Mouse (Mus musculus): ENCODE results near the gene Pcsk6.
A peak's percentile ranks its signal among the peaks of the same experiment; 100 is the strongest.
"Not testable (repeated sequence)": the region's sequence is repeated elsewhere in the genome, so short reads cannot be mapped to it uniquely, and the experiment has no call there.

Gene Pcsk6

GRCm38 (mm10) chr7:65884928-65885327, 23.4 kb downstream of the Pcsk6 start:
- no peak for DNase-seq

- no peak for DNase-seq
Observed at GRCm38 (mm10) chr7:65885819-65886218, 24.3 kb downstream of the Pcsk6 start.

- DNase-seq, result no peak
Observed at GRCm38 (mm10) chr7:65891831-65892230, 30.3 kb downstream of the Pcsk6 start.

GRCm38 (mm10) chr7:65892264-65892828, 30.8 kb downstream of the Pcsk6 start:
- DNase-seq, result no peak

- DNase-seq, result no peak
Observed at GRCm38 (mm10) chr7:65893546-65893945, 32.0 kb downstream of the Pcsk6 start.

GRCm38 (mm10) chr7:65895262-65895661, 33.7 kb downstream of the Pcsk6 start:
- DNase-seq, result no peak

GRCm38 (mm10) chr7:65901231-65901630, 39.7 kb downstream of the Pcsk6 start:
- no peak for DNase-seq

- DNase-seq, result peak; percentile 38
Observed at GRCm38 (mm10) chr7:65902471-65903180, 41.1 kb downstream of the Pcsk6 start.

- no peak for DNase-seq
Observed at GRCm38 (mm10) chr7:65903456-65903855, 41.9 kb downstream of the Pcsk6 start.

- no peak for DNase-seq
Observed at GRCm38 (mm10) chr7:65906528-65907272, 45.2 kb downstream of the Pcsk6 start.

- no peak for DNase-seq
Observed at GRCm38 (mm10) chr7:65909343-65910127, 48.0 kb downstream of the Pcsk6 start.

- DNase-seq, result no peak
Observed at GRCm38 (mm10) chr7:65913088-65913610, 51.6 kb downstream of the Pcsk6 start.

GRCm38 (mm10) chr7:65914761-65915301, 53.3 kb downstream of the Pcsk6 start:
- no peak for DNase-seq

- DNase-seq, result no peak
Observed at GRCm38 (mm10) chr7:65915821-65916220, 54.3 kb downstream of the Pcsk6 start.

- DNase-seq, result no peak
Observed at GRCm38 (mm10) chr7:65916566-65916965, 55.0 kb downstream of the Pcsk6 start.

GRCm38 (mm10) chr7:65918431-65918830, 56.9 kb downstream of the Pcsk6 start:
- DNase-seq, result no peak

GRCm38 (mm10) chr7:65929398-65929797, 67.9 kb downstream of the Pcsk6 start:
- DNase-seq, result no peak

GRCm38 (mm10) chr7:65930478-65930877, 68.9 kb downstream of the Pcsk6 start:
- DNase-seq, result no peak

- not testable (repeated sequence) for DNase-seq
Observed at GRCm38 (mm10) chr7:65934238-65934970, 72.9 kb downstream of the Pcsk6 start.

GRCm38 (mm10) chr7:65935211-65935610, 73.7 kb downstream of the Pcsk6 start:
- no peak for DNase-seq

- no peak for DNase-seq
Observed at GRCm38 (mm10) chr7:65940988-65941387, 79.5 kb downstream of the Pcsk6 start.

All from right cerebral cortex, postnatal 4 days (tissue).